Mouse (Mus musculus) embryonic fibroblast, embryonic 13.5 days (primary cell): ENCODE data around the gene Ccdc36. TPM values are rescaled to one million over a fixed set of nuclear protein-coding genes. Genes with fewer than 3 reads are reported as not detected.

Experiments
- H3K27ac ChIP-seq: 2 replicates; pipeline ENCODE4 v1.5.1; 2012; ENCODE audit warnings: low read length, control low read depth, inconsistent platforms; ENCODE audit not compliant: insufficient read depth
- H3K4me1 ChIP-seq: 2 replicates; pipeline ENCODE4 v1.6.1; 2011; ENCODE audit warnings: low read length; ENCODE audit not compliant: control insufficient read depth, insufficient read depth
- H3K4me3 ChIP-seq: 2 replicates; pipeline ENCODE4 v1.5.1; 2011; ENCODE audit warnings: mild to moderate bottlenecking, control low read depth, low read length; ENCODE audit not compliant: insufficient read depth
- CTCF ChIP-seq: IDR thresholded peaks from 2 replicates; pipeline ENCODE4 v1.5.1; 2011; ENCODE audit warnings: mild to moderate bottlenecking, control low read depth, low read length, moderate library complexity, borderline replicate concordance; ENCODE audit not compliant: insufficient read depth
- POLR2A ChIP-seq: IDR thresholded peaks from 2 replicates; pipeline ENCODE4 v1.6.1; 2011; ENCODE audit warnings: low read depth, mild to moderate bottlenecking, control low read depth, low read length, moderate library complexity
- polyA plus RNA-seq: library from polyadenylated mRNA; stranded (reverse); fragments of >200 nt; gene quantifications from 2 replicates; pipeline ENCODE4 v1.2.4, GENCODE M21; 2011; ENCODE audit warnings: low read depth; ENCODE audit not compliant: missing spikeins, insufficient read length

Ccdc36 gene
- polyA plus RNA-seq, 1 experiment = not detected

GRCm38 (mm10) chr9:108450292-108451169 lies 22.2 kb upstream of the Ccdc36 start:
- Histone ChIP-seq H3K27ac (no peak overlapping the region), H3K4me1 (no peaks in the 10 kb centered on the region; the same call in 1 of the 2 replicates), H3K4me3 (no peak overlapping the region)
- TF ChIP-seq POLR2A (no peak), CTCF (no peak)

GRCm38 (mm10) chr9:108449860-108450259 lies 21.6 kb upstream of the Ccdc36 start:
- no peak for TF ChIP-seq POLR2A
- no peak for TF ChIP-seq CTCF
- H3K27ac ChIP-seq = no peak overlapping the region
- no peak overlapping the region for H3K4me3 ChIP-seq
- H3K4me1 ChIP-seq = no peaks in the 10 kb centered on the region; the same call in 1 of the 2 replicates

- Histone ChIP-seq H3K4me3 (no peak overlapping the region), H3K27ac (no peak overlapping the region), H3K4me1 (no peaks in the 10 kb centered on the region; the same call in 1 of the 2 replicates)
- TF ChIP-seq POLR2A (no peak), CTCF (no peak)
Measured at GRCm38 (mm10) chr9:108445125-108445524, 16.8 kb upstream of the Ccdc36 start.

GRCm38 (mm10) chr9:108441236-108441919 lies 13.1 kb upstream of the Ccdc36 start:
- Histone ChIP-seq H3K4me1 (no peaks in the 10 kb centered on the region; the same call in 1 of the 2 replicates), H3K27ac (no peak overlapping the region)

GRCm38 (mm10) chr9:108440485-108440884 lies 12.2 kb upstream of the Ccdc36 start:
- Histone ChIP-seq H3K27ac (no peak overlapping the region), H3K4me1 (no peaks in the 10 kb centered on the region; the same call in 1 of the 2 replicates), H3K4me3 (no peak overlapping the region)
- no peak for TF ChIP-seq POLR2A
- no peak for TF ChIP-seq CTCF

More at GRCm38 (mm10) chr9:108441236-108441919, 13.1 kb upstream of the Ccdc36 start:
- no peak overlapping the region for H3K4me3 ChIP-seq
- TF ChIP-seq CTCF (no peak), POLR2A (no peak)

- no peaks in the 10 kb centered on the region; the same call in 1 of the 2 replicates for H3K4me1 ChIP-seq
- H3K27ac ChIP-seq = no peak overlapping the region
- TF ChIP-seq POLR2A = no peak
- TF ChIP-seq CTCF = no peak
- H3K4me3 ChIP-seq = no peak overlapping the region
Measured at GRCm38 (mm10) chr9:108439176-108439575, 10.9 kb upstream of the Ccdc36 start.

GRCm38 (mm10) chr9:108436182-108436581 lies 7.9 kb upstream of the Ccdc36 start, which contains the start of gene BC048562:
Gene BC048562, plus strand, starts transcription at chr9:108436482.
- Histone ChIP-seq H3K4me3 (no peak within 1 kb of the TSS), H3K27ac (no peak within 1 kb of the TSS), H3K4me1 (no peaks in the 10 kb centered on the region; the same call in 1 of the 2 replicates)
- no peak for TF ChIP-seq CTCF
- no peak for TF ChIP-seq POLR2A

- no peaks in the 10 kb centered on the region for H3K4me1 ChIP-seq
- H3K27ac ChIP-seq = no peak overlapping the region
- no peak overlapping the region for H3K4me3 ChIP-seq
- no peak for TF ChIP-seq CTCF
- no peak for TF ChIP-seq POLR2A
Measured at GRCm38 (mm10) chr9:108431431-108432067, 3.3 kb upstream of the Ccdc36 start.

- H3K4me3 ChIP-seq = no peak overlapping the region
- H3K4me1 ChIP-seq = no peaks in the 10 kb centered on the region
- no peak overlapping the region for H3K27ac ChIP-seq
- TF ChIP-seq POLR2A (no peak), CTCF (no peak)
Measured at GRCm38 (mm10) chr9:108412221-108412620, 16.1 kb downstream of the Ccdc36 start.

GRCm38 (mm10) chr9:108411381-108411942 lies 16.8 kb downstream of the Ccdc36 start:
- no peaks in the 10 kb centered on the region for H3K4me1 ChIP-seq
- no peak overlapping the region for H3K27ac ChIP-seq
- no peak for TF ChIP-seq POLR2A
- H3K4me3 ChIP-seq = no peak overlapping the region
